18 mouse cellular contexts compared by ENCODE assay signal in the genomic region with DNA sequence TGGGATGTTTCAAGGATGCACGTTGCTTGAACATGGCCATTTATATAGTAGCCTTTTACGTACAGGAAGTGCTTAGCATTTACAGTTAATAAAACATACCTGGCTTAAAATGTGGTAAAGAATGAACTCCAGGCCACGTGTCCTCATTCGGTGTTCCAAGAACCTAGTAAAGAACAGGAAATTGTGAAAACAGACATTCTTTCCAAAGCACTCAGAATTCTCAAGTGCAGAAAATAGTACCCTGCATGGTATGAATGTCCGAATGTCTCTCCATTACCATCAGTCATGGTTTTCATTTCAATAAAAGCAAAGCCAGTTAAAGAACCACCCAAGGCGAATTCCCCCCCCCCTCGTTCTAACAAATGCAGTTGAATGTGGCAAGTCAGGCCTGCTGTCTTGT.
"Had no signal": no experiment of that assay in that cellular context is flagged by ENCODE, and none has a peak within 500 bp of the region (broad histone marks: within the 10 kb centered on the region; RNA-seq: fewer than 3 reads in every experiment).

No protein-coding gene starts in this region.

- H3K9ac ChIP-seq: liver, embryonic 13.5 days; liver, embryonic 15.5 days; liver, postnatal 0 days; lung, embryonic 15.5 days; midbrain, embryonic 13.5 days; midbrain, embryonic 15.5 days; neural tube, embryonic 12.5 days; stomach, embryonic 15.5 days had no signal

- H3K36me3 ChIP-seq: liver, embryonic 13.5 days; liver, embryonic 15.5 days; lung, embryonic 15.5 days; midbrain, embryonic 13.5 days; midbrain, embryonic 15.5 days; neural tube, embryonic 12.5 days; stomach, embryonic 15.5 days had no signal

- DNase-seq: liver; liver, embryonic 13.5 days; liver, postnatal 0 days; right cerebral cortex, postnatal 14 days; thymus, adult 2 months; thymus, postnatal 25 days; thymus, postnatal 4 days had no signal

- H3K9me3 ChIP-seq: liver, embryonic 13.5 days; liver, embryonic 15.5 days; lung, embryonic 15.5 days; megakaryocyte, embryonic 14.5 days; midbrain, embryonic 13.5 days; midbrain, embryonic 15.5 days; neural tube, embryonic 12.5 days; stomach, embryonic 15.5 days had no signal

- H3K27me3 ChIP-seq: liver, embryonic 13.5 days; liver, embryonic 15.5 days; lung, embryonic 15.5 days; megakaryocyte, embryonic 14.5 days; midbrain, embryonic 13.5 days; midbrain, embryonic 15.5 days; neural tube, embryonic 12.5 days; stomach, embryonic 15.5 days had no signal

- ATAC-seq: liver, postnatal 0 days; midbrain, embryonic 13.5 days had no signal

- H3K4me3 ChIP-seq: liver, embryonic 13.5 days; liver, embryonic 15.5 days; lung, embryonic 15.5 days; megakaryocyte, embryonic 14.5 days; midbrain, embryonic 13.5 days; midbrain, embryonic 15.5 days; neural tube, embryonic 12.5 days; stomach, embryonic 15.5 days had no signal

- H3K4me2 ChIP-seq: liver, embryonic 11.5 days; liver, embryonic 13.5 days; liver, embryonic 15.5 days; lung, embryonic 15.5 days; midbrain, embryonic 11.5 days; midbrain, embryonic 13.5 days; midbrain, embryonic 15.5 days; neural tube, embryonic 12.5 days; stomach, embryonic 15.5 days had no signal

- H3K4me1 ChIP-seq: liver, embryonic 13.5 days; liver, embryonic 15.5 days; lung, embryonic 15.5 days; neural tube, embryonic 12.5 days; stomach, embryonic 15.5 days had no signal

- H3K27ac ChIP-seq: liver, embryonic 13.5 days; liver, embryonic 15.5 days; lung, embryonic 15.5 days; macrophage; midbrain, embryonic 13.5 days; midbrain, embryonic 15.5 days; neural tube, embryonic 12.5 days; stomach, embryonic 15.5 days; stomach, postnatal 0 days had no signal
